Mouse (Mus musculus) cerebellum, postnatal 25 days (tissue): ENCODE data around the gene Slc35c1.
"Not testable (repeated sequence)": the region's sequence is repeated elsewhere in the genome, so short reads cannot be mapped to it uniquely, and the experiment has no call there.

Source experiments
- DNase-seq, 2 experiments: peaks; one replicate each; pipeline ENCODE4 v3.0.0; 2021; ENCODE audit warnings: mixed read lengths in 2 of 2

Slc35c1 gene

DNA sequence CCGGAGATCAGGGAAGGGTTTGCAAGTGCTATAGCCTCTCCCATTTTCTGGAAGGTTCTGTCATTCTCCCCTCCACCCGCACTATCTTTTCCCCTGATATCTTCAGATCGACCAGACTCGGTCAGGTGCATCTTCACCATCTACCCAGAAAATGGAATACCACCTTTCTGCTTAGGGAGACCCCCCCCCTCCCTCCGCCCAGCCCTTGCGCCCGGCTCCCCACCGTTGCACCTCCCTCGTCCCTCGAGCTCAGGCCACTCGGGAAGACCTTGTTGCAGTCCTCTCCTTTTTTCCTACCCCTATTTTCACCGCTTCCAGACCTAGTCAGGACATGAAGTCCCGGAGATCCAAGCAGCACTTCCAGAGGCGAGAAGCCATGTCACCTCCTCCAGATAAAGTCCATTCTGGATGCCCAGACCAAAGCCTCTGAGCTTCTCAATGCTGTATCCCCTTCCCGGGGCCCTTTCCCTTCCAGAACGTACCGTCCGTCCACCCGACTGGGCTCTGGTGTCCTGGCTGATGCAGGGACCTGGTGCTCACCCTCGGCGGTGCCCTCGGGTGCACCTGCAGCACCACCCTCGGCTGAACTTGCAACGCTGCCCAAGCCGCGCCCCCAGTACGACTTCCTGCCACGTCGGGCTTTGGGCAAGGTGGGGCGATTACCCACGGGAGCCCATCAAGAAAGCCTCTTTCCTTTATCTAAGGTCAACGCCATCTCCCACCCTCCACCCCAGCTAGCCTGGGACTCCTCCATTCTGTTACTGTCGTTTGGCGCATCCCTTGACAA is at the start of gene Slc35c1:
Gene Slc35c1, minus strand, starts transcription at position 618 of the 787 bp plus-strand sequence.
- peak; percentile 55 to 65 for DNase-seq

DNA sequence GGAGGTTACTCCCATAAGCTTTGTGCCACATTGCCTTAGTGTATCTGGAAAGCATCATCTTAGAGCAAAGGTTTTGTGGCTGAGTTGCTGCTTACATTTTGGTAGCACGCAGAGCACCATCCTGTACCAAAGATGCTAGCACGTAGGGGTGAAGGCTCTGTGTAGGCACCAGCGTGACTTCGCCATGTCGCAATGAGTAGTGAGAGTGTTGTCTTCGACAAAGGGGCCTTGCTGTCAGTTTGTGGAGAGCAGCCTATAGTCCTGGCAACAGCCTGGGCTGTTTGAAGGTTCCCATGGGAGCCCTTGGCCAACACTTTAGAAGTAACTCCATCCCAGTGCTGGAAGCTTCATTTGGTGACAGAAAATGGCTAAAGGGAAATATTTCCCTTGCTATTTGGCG is 45.0 kb upstream of the Slc35c1 start:
- DNase-seq = no peak

DNA sequence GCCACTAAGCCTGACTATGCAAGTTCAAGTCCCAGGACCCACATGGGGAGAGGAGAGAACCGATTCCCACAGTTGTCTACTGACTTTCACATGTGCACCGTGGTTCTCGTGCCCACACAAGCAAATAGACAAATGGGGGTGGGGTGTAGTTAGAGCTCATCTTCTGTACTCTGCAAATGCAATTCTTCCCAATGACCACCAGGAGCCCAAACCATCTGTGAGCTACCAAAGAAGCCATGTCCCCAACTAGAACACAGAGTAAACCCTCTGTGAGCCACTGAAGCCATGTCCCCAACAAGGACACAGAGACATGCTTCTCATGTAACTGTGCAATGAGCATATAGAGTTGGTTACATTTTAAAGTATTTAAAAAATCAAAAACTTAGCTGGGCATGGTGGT is 43.1 kb upstream of the Slc35c1 start:
- no peak for DNase-seq

DNA sequence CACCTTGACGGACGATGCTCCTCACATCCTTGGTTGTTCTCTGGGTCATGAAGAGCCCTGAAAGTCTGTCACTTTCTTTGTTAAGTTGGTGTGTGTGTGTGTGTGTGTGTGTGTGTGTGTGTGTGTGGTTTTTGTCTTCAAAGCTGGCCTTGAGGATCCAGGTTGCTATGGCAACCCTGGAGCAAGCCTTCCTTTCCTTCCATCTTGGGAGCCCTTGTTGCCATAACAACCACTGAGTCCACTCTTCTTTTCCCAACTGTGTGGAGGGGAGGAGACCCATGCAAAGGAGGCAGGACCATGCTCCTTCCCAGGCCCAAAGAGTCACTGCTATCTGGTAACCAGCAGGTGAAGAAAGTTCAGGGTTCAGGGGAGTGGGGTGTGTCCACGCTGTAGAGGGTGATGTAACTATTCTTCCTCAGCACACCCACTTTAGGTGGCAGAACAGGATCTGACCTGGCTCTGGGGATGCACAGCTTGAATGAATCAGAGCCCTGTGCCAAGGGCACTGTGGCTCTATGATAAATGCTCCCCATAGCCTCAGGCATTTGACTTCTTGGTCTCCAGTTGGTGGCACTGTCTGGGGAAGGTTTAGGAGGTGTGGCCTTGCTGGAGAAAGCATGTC is 39.5 kb upstream of the Slc35c1 start:
- DNase-seq = no peak

DNA sequence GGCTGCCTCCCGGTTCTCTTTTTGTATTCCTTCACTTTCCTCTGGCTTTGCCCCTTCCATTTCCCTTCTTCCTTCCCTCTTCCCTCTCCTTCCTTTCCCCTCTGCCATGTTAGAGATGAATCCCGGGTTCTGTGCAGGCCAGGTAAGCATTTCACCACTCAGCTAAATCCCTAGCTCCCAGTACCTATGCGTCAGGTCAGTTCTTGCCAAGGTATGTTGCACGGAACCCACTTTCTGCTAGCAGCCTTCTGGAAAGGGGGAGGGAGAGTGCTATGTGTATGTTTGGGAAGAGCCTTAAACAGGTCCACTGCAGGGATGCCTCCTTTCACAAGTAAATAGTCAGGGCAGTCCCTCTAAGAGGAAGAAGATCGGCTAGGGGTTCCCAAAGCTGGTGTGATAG is 36.8 kb upstream of the Slc35c1 start:
- DNase-seq = no peak

DNA sequence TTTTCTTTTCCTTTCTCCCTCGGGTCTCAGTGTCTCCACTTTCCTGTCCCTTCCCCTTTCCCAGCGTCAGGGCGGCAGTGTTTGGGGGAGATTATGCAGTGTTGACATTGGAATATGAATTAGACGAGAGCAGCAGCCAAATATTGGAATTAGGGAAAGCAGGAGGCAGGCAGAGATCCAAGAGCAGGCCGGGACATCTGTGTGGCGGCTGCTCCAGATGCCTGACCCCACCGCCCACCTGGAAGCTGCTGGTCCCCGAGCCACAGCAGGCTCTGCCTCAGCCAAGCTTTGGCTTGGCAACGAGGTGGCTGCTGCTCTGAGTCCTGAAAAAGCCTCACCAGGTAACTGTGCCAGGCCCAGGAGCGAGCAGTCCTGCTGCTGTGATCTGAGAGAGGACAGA is 36.3 kb upstream of the Slc35c1 start:
- DNase-seq = no peak

DNA sequence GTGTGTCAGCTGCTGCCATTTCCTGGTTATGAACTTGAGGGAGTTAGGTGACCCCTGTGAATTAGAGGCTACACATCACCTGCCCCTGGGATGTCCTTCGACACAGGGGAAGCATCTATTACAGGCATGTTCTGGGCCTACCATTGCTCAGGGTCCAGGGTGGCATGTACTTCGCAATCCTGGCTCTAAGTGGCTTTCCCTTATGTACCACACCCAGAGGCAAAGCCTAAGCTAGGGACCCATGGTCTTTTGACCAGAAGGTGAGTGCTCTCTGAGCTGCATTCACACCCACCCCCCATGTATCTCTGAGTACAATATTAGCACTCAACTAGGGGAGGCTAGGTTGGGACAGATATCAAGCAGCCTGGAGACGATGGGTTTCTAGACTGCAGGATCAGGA is 34.6 kb upstream of the Slc35c1 start:
- DNase-seq = no peak

DNA sequence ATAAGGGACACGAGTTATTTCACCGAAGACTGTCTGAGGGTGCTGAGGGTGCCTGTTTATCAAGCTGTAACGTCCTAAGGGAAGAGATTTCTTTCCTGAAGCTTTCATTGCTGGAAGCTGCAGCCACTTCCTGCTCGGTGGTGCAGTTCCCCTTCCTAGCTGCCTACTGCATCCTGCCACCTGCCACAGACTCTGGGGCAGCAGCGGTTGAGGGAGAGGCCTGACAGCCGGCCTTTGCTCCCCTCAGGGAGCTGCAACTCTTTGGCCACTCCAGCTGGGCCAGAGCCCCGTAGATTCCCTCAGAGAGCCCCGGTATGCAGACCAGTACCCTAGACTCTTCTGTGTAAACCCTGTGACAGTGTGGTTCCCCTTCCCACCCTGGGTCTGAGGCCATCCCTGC is 34.1 kb upstream of the Slc35c1 start:
- peak in 1 of 2 experiments; percentile 17 for DNase-seq

DNA sequence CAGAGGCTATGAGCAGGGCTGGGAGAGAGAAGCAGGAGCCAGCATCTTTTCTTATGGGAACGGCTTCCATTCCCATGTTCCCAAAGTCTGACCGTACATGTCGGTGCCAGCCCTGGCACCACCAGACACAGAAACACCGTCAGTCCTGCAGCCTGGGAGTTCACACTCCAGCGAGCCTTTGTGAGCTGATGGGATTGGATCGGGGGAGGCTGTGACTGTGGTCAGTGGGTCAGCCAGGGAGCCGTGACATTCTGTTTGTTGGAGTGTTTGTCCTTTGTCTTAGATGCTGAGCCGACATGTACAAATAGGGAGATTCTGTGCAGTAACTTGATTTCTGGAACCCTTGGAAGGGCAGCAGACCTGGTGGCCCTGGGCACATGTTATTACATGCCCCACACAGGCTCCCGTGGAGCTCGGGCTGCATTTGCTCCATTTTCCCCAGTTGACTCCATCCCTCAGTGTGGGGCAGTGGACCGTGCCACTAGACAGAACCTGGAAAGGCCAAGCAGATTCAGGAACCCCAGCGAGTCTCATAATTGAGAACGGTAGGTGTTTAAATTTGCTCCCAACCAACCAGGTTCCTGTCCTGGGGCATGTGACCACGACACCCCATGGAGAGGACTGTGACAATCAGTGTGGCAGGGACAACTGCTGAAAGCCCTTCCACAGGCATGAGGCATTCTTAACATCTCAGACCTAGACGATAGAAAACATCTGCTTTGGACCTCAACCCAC is 33.5 kb upstream of the Slc35c1 start:
- peak; percentile 63 to 72 for DNase-seq

DNA sequence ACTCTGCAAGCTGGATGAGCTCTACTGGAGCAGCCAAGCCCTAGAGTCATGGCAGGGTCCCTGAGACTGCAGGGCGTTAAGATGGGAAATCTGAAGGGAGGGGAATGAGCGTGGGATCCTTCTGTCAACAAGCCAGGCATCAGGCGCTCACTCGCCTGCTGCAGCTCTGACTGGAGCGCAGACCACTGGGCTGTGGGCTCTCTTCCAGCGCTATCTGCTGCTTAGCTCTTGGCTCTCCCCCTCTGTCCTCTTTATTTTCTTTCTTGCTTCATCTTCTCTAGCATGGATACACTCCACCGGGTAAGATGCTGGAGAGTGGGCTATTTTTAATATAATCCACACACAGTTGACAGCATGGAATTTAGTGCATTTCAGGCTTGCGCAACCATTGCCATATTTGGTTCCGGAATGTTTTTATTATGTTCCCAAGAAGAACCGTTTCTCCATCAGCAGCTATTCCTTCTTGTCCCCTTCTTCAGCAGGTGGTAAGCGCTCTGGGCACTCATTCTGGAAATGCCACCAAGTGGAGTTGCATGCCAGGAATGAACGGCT is 31.7 kb upstream of the Slc35c1 start:
- DNase-seq = peak; percentile 21 to 33

DNA sequence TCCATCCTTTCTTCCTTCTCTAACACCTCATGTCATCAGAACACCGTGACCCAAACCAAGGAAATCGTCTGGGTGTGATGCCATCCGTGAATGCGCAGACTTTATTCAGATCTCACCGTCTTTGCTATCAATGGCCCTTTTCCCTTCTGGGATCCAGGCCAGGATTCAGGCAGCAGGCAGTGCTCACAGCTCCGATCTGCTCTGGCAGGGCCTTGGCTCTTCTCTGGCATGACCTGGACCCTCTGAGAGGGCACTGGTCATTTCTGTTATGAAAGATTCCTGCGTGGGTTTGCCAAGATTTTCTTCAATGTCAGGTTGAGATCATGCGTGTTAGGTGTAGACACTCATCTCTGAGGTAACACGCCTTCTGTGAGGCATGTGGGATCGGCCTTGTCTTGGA is 30.2 kb upstream of the Slc35c1 start:
- peak; percentile 29 to 57 for DNase-seq

DNA sequence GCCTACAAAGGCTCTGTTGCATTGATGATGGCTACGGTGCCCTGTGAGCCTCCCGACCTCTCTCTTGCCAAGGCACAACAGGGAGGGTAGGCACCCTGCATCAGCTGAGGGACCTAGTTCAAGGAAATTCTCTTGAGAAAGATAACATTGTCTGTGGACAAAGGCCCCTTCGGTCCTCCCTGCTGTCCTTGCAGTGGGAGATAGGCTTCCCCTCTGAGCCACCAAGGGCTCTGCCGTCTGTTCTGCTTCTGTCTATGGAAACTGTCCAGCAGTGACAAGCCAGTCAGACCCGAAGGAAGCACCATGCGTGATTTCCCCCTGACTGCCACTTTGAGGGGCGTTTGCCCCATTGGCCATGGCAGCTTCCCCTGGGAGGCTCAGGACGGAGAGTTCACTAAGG is 27.5 kb upstream of the Slc35c1 start:
- DNase-seq = no peak

DNA sequence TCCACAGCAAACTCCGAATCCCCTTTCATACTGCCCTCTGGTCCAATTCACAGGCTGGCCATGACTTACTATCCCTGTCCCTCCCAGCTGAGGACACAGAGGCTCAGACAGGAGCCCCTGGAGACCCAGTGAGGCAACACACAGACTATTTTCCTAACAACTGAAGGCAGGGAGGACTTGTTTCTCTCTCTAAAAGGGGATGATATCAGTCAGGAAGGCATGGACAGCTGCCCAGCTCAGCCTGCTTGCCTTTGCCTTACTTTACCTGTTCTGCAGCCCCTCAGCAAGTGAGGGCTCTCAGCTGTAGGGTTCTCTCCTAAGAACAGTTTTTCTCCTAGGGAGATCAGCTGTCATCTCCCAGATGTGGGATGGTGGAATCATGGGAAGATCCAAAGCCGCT is 26.6 kb upstream of the Slc35c1 start:
- DNase-seq = no peak

DNA sequence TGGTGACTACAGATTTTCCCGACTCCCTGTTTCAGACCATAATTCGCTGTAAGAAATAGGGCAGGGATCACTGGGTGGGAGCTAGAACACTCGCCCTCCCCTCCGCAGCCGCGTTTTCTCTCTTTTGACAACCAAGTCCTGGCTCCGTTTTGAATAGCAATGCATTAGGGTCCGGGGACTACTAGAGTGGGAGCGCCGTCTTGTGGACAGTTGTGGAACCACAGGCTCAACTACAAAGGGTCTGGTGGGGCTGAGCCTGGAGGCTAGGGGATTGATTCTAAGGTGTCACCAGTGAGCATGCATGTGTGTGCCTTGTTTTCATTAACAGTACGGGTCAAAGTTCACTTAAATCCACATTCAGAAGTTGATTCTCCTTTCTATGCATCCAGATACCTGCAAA is 26.1 kb upstream of the Slc35c1 start:
- peak; percentile 82 to 89 for DNase-seq

DNA sequence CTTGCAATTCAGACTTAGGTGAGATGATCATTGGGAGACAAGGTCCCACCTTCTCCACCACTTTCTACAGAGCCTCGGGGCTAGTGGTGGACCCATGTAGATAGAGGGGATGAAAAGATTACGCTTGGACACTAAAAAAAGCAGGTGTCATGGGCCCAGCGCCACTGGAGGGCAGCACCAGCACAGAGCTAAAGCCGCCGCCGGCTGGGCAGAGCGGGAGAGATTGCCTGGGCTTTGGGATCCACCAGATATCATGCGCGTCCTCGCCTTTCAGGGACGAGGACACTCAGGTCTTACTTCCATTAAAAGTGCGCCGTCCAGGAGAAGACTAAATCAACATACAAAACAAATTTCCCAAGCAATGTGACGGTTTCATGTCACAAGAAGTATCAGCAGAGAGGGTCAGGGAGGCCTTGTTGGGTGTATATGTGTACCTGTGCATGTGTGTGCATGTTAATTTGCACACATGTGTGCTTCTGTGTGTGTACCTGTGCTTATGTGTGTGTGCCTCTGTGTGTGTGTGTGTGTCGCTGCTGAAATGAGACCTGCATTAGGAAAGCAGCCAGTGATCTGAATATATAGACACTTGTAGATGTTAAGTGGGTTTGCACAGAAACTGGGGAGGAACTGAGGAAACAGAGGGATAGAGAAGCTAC is 25.4 kb upstream of the Slc35c1 start:
- DNase-seq = peak; percentile 83 to 90

DNA sequence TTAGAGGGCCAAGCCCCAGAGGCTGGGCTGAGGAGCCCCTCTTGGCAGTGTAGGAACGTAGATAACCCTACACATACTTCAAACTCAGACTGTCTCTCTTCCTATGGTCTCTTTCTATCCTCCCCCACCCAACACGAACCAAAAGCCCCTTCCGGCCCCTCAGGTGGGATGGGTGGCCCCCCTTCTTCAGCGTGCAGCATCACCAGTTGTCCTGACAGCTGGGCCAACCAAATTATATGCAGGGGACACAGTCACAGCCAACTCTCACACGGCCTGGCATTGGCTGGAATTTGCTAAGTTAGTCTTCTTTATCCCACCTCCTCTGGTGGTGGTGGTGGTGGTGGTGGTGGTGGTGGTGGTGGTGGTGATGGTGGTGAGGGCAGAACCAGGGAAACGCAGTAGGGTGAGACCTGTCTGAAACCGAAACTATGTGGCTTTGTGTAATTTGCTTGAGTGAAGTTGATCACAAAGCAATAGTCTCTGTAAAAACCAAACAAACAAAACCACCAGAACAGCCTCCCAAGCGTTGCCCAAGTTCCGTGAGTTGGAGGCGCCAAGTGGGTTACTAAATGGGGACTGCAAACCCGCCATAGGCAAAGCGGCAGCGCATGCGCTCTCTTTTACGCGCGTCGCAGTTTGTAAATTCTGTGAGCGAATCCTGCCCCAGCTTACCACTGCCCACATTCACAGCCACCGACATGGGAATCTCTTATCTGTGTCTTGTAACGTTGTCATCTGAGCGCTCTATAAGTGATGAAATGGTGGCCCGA is 24.1 kb upstream of the Slc35c1 start:
- no peak for DNase-seq

DNA sequence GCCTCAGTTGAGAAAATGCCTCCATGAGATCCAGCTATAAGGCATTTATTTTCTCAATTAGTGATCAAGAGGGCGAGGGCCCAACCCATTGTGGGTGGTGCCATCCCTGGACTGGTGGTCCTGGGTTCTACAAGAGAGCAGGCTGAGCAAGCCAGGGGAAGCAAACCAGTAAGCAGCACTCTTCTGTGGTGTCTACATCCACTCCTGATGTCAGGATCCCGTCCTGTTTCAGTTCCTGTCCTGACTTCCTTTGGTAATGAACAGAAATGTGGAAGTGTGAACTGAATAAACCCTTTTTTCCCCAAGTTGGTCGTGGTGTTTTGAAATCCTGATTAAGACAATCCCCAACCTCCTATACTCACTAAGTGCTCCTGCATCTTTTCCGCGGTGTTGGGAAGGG is 23.2 kb upstream of the Slc35c1 start:
- no peak for DNase-seq

DNA sequence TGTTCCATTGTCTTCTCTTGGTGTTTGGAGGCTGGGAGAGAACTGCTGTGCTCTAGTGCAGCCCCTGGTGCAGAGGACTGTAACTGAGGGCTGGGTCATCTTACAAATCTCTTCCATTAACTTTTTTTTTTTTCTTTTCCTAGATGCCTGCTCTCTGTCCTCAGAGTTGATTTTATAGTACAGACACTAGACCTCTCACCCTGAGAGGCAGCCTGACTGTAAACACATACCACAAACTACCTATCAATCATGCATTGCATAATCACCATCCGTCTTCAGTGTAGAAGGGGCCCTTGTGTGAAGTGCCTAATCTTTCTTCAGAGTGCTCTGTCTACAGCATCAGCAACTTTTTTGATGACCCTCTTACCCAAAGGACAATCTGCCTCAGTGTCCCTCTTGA is 22.2 kb upstream of the Slc35c1 start:
- no peak for DNase-seq

DNA sequence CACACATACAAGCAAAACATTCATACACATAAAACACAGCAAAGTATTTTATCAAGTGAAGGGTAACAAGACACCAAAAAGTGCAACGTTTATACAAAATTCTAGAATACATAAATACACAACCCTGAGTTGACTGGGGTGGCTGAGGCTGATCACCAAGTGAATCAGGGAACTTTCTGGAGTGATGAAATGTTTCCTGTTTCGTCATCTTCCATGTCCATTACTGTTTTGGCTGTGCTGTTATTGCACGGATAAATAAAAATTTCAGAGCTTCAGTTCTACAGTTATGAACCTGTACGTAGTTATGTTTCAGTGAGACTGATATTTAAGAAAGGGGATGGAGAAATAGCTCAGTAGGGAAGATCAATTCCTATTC is 18.0 kb upstream of the Slc35c1 start:
- no peak for DNase-seq

DNA sequence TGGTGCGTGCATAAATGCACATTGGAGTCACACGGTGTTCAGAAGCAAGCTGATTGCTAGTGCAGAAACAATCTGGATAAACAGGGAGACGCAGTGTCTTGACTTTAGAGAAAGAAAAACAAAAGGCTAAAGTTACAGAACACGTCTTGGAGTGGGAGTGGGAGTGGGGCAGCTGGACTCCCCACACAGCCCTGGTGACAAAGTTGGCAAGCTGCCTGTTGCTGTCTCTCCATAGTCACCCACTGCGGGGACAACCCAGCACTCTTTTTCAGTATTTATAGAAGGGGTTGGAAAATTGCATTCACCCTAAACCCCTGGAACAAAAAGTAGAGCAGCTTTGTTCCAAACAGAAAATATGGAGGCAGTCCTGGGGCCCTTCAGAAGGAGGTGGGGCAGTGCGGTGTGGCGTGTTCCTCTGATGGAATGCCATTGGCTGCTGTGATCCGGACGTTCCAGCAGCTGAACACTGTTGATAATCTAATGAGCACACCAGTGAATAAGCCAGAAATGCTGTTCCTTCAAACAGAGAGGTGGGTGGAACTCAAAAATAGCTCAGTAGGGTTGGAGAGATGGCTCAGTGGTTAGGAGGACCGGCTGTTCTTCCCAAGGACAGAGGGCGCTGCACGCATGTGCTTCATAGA is 17.5 kb upstream of the Slc35c1 start:
- DNase-seq = no peak

DNA sequence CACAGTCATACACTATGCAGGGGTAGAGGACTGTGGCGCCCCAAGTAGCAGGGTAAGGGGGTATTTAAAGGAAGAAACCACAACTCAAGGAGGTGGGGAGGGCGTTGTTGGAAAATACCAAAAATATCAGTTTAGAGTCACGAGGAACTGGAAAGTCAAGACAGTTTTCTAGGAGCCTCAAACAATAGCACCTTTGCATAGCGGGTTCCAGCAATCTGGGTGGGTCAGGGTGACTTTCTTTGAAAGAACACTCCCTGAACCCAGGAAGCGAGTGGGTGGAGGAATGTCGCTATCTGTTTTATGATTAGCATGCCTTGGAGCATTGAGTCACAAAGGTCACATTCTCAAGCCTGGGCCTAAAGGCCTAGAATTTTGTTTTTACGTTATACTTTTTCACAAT is 16.2 kb upstream of the Slc35c1 start:
- not testable (repeated sequence) for DNase-seq

DNA sequence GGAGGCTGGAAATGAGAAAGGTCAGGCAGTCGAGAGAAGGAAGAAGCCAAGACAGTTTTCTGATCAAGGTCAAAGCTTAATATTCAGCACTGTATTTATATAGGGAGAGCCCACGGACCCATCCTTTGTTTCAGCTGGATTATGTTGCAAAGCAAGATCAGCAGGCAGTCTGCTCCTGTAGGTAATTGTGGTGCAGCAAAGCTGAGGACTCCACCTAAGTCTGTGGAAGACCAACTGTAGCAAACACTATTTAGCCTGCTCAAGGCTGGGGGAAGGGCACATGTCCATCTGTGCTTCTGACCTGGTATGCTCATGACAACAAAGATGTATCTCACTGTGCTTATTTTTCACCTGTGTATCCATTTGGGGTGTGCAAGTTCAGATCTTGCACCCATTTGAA is 15.4 kb upstream of the Slc35c1 start:
- no peak for DNase-seq
